In the genomic region with DNA sequence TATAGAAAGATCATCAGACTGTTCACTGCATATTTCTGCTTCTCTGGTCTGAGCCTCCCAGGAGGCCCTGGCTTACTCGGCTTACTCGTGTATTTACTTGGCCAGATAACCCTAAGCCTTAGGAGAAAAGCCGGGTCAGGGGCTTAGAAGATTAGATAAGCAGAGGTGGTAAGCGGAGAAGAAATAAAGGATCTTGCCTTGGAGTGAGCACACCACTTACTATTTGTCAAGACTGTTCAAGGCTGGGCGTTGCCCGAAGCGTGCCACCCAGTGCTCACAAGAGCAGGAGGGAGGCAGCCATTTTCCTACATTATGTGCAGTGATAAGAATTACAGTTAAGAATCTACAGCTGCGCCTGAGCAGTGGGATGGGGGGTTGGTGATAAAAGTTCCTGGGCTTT, we compare ENCODE assay signal across 18 mouse cellular contexts.
DNase-seq lines count a peak whose midpoint lies in the region; ATAC-seq lines count a peak whose summit lies in the region.
"Had no signal": no experiment of that assay in that cellular context is flagged by ENCODE, and none has a peak within 500 bp of the region (broad histone marks: within the 10 kb centered on the region; RNA-seq: fewer than 3 reads in every experiment).

No protein-coding gene starts in this region.

- no peaks in the 10 kb centered on the region for H3K9me3 ChIP-seq in liver, embryonic 11.5 days (ENCODE audit: control insufficient read depth, low read length)

- H3K9ac ChIP-seq in liver, embryonic 11.5 days (ENCODE audit: low read depth, low read length) = no peak overlapping the region

- no peak overlapping the region for H3K4me2 ChIP-seq in liver, embryonic 11.5 days

- H3K79me2 ChIP-seq in macrophage (ENCODE audit: inconsistent target) = no peaks in the 10 kb centered on the region

- peaks cover 5% of the 10 kb centered on the region; the same call in 1 of the 2 replicates for H3K4me1 ChIP-seq in liver, embryonic 11.5 days (replicated peaks; ENCODE audit: control insufficient read depth, insufficient read depth, low read length)
- H3K4me1 ChIP-seq: megakaryocyte, embryonic 14.5 days had no signal

- 29% methylated on average over 8 of the region's 8 CpGs for WGBS in liver, embryonic 11.5 days
- 96% methylated on average over 8 of the region's 8 CpGs for WGBS in macrophage (ENCODE audit: missing documents)

- ATAC-seq in liver, embryonic 11.5 days (replicated peaks; ENCODE audit: low FRiP score) = peak; percentile 70
- ATAC-seq in frontal cortex, adult (ENCODE audit: low TSS enrichment) = no peak
- ATAC-seq: forebrain, embryonic 16.5 days; inflammation-experienced regulatory T-cells, adult 6 months had no signal

- no peaks in the 10 kb centered on the region for H3K27me3 ChIP-seq in liver, embryonic 11.5 days (replicated peaks; ENCODE audit: control insufficient read depth, insufficient read depth, low read length)
- H3K27me3 ChIP-seq: megakaryocyte, embryonic 14.5 days had no signal

- H3K36me3 ChIP-seq in liver, embryonic 11.5 days (ENCODE audit: control insufficient read depth, insufficient read depth, low read length) = no peaks in the 10 kb centered on the region
- H3K36me3 ChIP-seq in macrophage (ENCODE audit: inconsistent target) = no peaks in the 10 kb centered on the region
- H3K36me3 ChIP-seq: G1E had no signal

- DNase-seq in liver, embryonic 11.5 days (ENCODE audit: low spot score) = no peak
- no peak for DNase-seq in liver
- peak; percentile 14 for DNase-seq in ovary, postnatal 36 days (ENCODE audit: low spot score)
- no peak for DNase-seq in ovary, postnatal 14 days (ENCODE audit: low spot score)
- DNase-seq in adrenal gland, adult 8-10 months = no peak
- DNase-seq: cerebellum, adult 11 months; cerebellum, postnatal 36 days; heart, adult 18-20 months; kidney, postnatal 10 days; right cerebral cortex, postnatal 25 days; thymus, postnatal 25 days had no signal

- H3K27ac ChIP-seq in liver, embryonic 11.5 days (ENCODE audit: low read depth, low read length) = no peak overlapping the region
- H3K27ac ChIP-seq in macrophage = peak overlapping the region; percentile 89

- H3K4me3 ChIP-seq in liver, embryonic 11.5 days (ENCODE audit: low read depth, low read length) = no peak overlapping the region
- no peak overlapping the region for H3K4me3 ChIP-seq in macrophage (ENCODE audit: inconsistent target)
- H3K4me3 ChIP-seq: megakaryocyte, embryonic 14.5 days; myocyte had no signal
